Mouse (Mus musculus): ENCODE measurements around the gene Abhd6. TPM values are rescaled to one million over a fixed set of nuclear protein-coding genes. Genes with fewer than 3 reads are reported as not detected.

Abhd6 gene
- polyA plus RNA-seq, 1 experiment from 2014 or later, result 91.7 TPM

GRCm38 (mm10) chr14:8097978-8098686 is 95.4 kb downstream of the Abhd6 start, which contains the start of gene Pxk:
Gene Pxk, plus strand, starts transcription at chr14:8098211.
- TF ChIP-seq EP300 (optimal IDR thresholded peaks at IDR 0.05) (no peak), CTCF (IDR thresholded peaks at IDR 0.05; ENCODE audit: low read depth) (no peak)
- Histone ChIP-seq H3K9ac (ENCODE audit: low read length) (peak within 1 kb of the TSS; percentile 78), H3K27me3 (ENCODE audit: control insufficient read depth, insufficient read depth, low read length) (no peaks in the 10 kb centered on the region), H3K4me2 (replicated peaks; ENCODE audit: low read depth) (peak within 1 kb of the TSS; percentile 70), H3K27ac (replicated peaks) (peak within 1 kb of the TSS; percentile 88), H3K4me1 (replicated peaks; ENCODE audit: control insufficient read depth, insufficient read depth) (no peaks in the 10 kb centered on the region), H3K9me3 (ENCODE audit: control insufficient read depth, low read length) (no peaks in the 10 kb centered on the region), H3K4me3 (ENCODE audit: low read depth, low read length) (peak within 1 kb of the TSS; percentile 84), H3K36me3 (ENCODE audit: control insufficient read depth, insufficient read depth, low read length) (no peaks in the 10 kb centered on the region)
- ATAC-seq (ENCODE audit: low FRiP score, low TSS enrichment) (peak; percentile 93), DNase-seq (ENCODE audit: low spot score) (peak; percentile 95)
- WGBS, result under 1% methylated on average over 80 of the region's 89 CpGs

GRCm38 (mm10) chr14:8098687-8098995 is 95.9 kb downstream of the Abhd6 start:
- WGBS, result 4% methylated on average over 5 of the region's 5 CpGs
- Histone ChIP-seq H3K27ac (replicated peaks) (peak overlapping the region; percentile 88), H3K4me1 (replicated peaks; ENCODE audit: control insufficient read depth, insufficient read depth) (no peaks in the 10 kb centered on the region), H3K27me3 (ENCODE audit: control insufficient read depth, insufficient read depth, low read length) (no peaks in the 10 kb centered on the region), H3K4me3 (ENCODE audit: low read depth, low read length) (peak overlapping the region; percentile 84), H3K36me3 (ENCODE audit: control insufficient read depth, insufficient read depth, low read length) (no peaks in the 10 kb centered on the region), H3K4me2 (replicated peaks; ENCODE audit: low read depth) (peak overlapping the region; percentile 70), H3K9me3 (ENCODE audit: control insufficient read depth, low read length) (no peaks in the 10 kb centered on the region), H3K9ac (ENCODE audit: low read length) (peak overlapping the region; percentile 78)
- TF ChIP-seq EP300 (optimal IDR thresholded peaks at IDR 0.05) (no peak), CTCF (IDR thresholded peaks at IDR 0.05; ENCODE audit: low read depth) (no peak)
- no peak for DNase-seq (ENCODE audit: low spot score)
- ATAC-seq (ENCODE audit: low FRiP score, low TSS enrichment), result no peak

GRCm38 (mm10) chr14:8099561-8100021 is 96.9 kb downstream of the Abhd6 start:
- Histone ChIP-seq H3K9ac (ENCODE audit: low read length) (no peak overlapping the region), H3K36me3 (ENCODE audit: control insufficient read depth, insufficient read depth, low read length) (no peaks in the 10 kb centered on the region), H3K4me2 (replicated peaks; ENCODE audit: low read depth) (peak overlapping the region; percentile 70), H3K27ac (replicated peaks) (no peak overlapping the region), H3K4me1 (replicated peaks; ENCODE audit: control insufficient read depth, insufficient read depth) (no peaks in the 10 kb centered on the region), H3K9me3 (ENCODE audit: control insufficient read depth, low read length) (no peaks in the 10 kb centered on the region), H3K4me3 (ENCODE audit: low read depth, low read length) (peak overlapping the region; percentile 84), H3K27me3 (ENCODE audit: control insufficient read depth, insufficient read depth, low read length) (no peaks in the 10 kb centered on the region)
- DNase-seq (ENCODE audit: low spot score) (no peak), ATAC-seq (ENCODE audit: low FRiP score, low TSS enrichment) (no peak)
- 33% methylated on average over 10 of the region's 10 CpGs for WGBS
- TF ChIP-seq CTCF (IDR thresholded peaks at IDR 0.05; ENCODE audit: low read depth), result no peak
- TF ChIP-seq EP300 (optimal IDR thresholded peaks at IDR 0.05), result no peak

- DNase-seq (ENCODE audit: low spot score) (no peak), ATAC-seq (ENCODE audit: low FRiP score, low TSS enrichment) (no peak)
- 79% methylated on average over 8 of the region's 8 CpGs for WGBS
- H3K27me3 ChIP-seq (ENCODE audit: control insufficient read depth, insufficient read depth, low read length), result no peaks in the 10 kb centered on the region
- H3K4me2 ChIP-seq (replicated peaks; ENCODE audit: low read depth), result no peak overlapping the region
- no peaks in the 10 kb centered on the region for H3K4me1 ChIP-seq (replicated peaks; ENCODE audit: control insufficient read depth, insufficient read depth)
- H3K9ac ChIP-seq (ENCODE audit: low read length), result no peak overlapping the region
- TF ChIP-seq CTCF (IDR thresholded peaks at IDR 0.05; ENCODE audit: low read depth), result no peak
- TF ChIP-seq EP300 (optimal IDR thresholded peaks at IDR 0.05), result no peak
- H3K4me3 ChIP-seq (ENCODE audit: low read depth, low read length), result no peak overlapping the region
- no peaks in the 10 kb centered on the region for H3K9me3 ChIP-seq (ENCODE audit: control insufficient read depth, low read length)
- H3K27ac ChIP-seq (replicated peaks), result no peak overlapping the region
- no peaks in the 10 kb centered on the region for H3K36me3 ChIP-seq (ENCODE audit: control insufficient read depth, insufficient read depth, low read length)
Observed at GRCm38 (mm10) chr14:8101886-8102285, 99.2 kb downstream of the Abhd6 start.

- ATAC-seq (ENCODE audit: low FRiP score, low TSS enrichment), result no peak
- Histone ChIP-seq H3K4me3 (ENCODE audit: low read depth, low read length) (no peak overlapping the region), H3K9me3 (ENCODE audit: control insufficient read depth, low read length) (no peaks in the 10 kb centered on the region), H3K36me3 (ENCODE audit: control insufficient read depth, insufficient read depth, low read length) (no peaks in the 10 kb centered on the region), H3K9ac (ENCODE audit: low read length) (peak overlapping the region; percentile 5; the same call in 1 of the 2 replicates), H3K4me2 (replicated peaks; ENCODE audit: low read depth) (no peak overlapping the region), H3K27me3 (ENCODE audit: control insufficient read depth, insufficient read depth, low read length) (no peaks in the 10 kb centered on the region), H3K27ac (replicated peaks) (0 out of 2 replicates have a peak overlapping the region, but pooled peaks have one; percentile 9), H3K4me1 (replicated peaks; ENCODE audit: control insufficient read depth, insufficient read depth) (no peaks in the 10 kb centered on the region)
- peak; percentile 55 for DNase-seq (ENCODE audit: low spot score)
- WGBS, result 36% methylated on average over 12 of the region's 12 CpGs
- TF ChIP-seq CTCF (IDR thresholded peaks at IDR 0.05; ENCODE audit: low read depth) (no peak), EP300 (optimal IDR thresholded peaks at IDR 0.05) (no peak)
Observed at GRCm38 (mm10) chr14:8102676-8103075, 100.0 kb downstream of the Abhd6 start.

Other genes starting within 250 kb of the Abhd6 start
- gene Gm26661, start 211.3 kb upstream of the Abhd6 start, polyA plus RNA-seq (2015; fragmentation: Nextera tagmentation; extraction: Ambion mirVana), result not detected in 2 replicates
- 8.3 and 8.8 TPM in 2 replicates for gene Flnb, start 184.9 kb upstream of the Abhd6 start, polyA plus RNA-seq (2015; fragmentation: Nextera tagmentation; extraction: Ambion mirVana)
- not detected in 2 replicates for gene Gm45521, start 45.6 kb upstream of the Abhd6 start, polyA plus RNA-seq (2015; fragmentation: Nextera tagmentation; extraction: Ambion mirVana)
- gene Dnase1l3, start 8.3 kb upstream of the Abhd6 start, polyA plus RNA-seq (2015; fragmentation: Nextera tagmentation; extraction: Ambion mirVana), result 3.7 and 3.8 TPM in 2 replicates
- gene Rpp14, start 77.5 kb downstream of the Abhd6 start, polyA plus RNA-seq (2015; fragmentation: Nextera tagmentation; extraction: Ambion mirVana), result 32.6 and 35.0 TPM in 2 replicates
- 29.4 TPM in 2 replicates for gene Pxk, start 95.3 kb downstream of the Abhd6 start, polyA plus RNA-seq (2015; fragmentation: Nextera tagmentation; extraction: Ambion mirVana)
- 142 and 144 TPM in 2 replicates for gene Pdhb, start 170.1 kb downstream of the Abhd6 start, polyA plus RNA-seq (2015; fragmentation: Nextera tagmentation; extraction: Ambion mirVana)
- 12.9 and 13.8 TPM in 2 replicates for gene Kctd6, start 211.2 kb downstream of the Abhd6 start, polyA plus RNA-seq (2015; fragmentation: Nextera tagmentation; extraction: Ambion mirVana)